Mouse (Mus musculus) heart, postnatal 36 days (tissue): ENCODE measurements around the gene Rtbdn. TPM values are rescaled to one million over a fixed set of nuclear protein-coding genes. Genes with fewer than 3 reads are reported as not detected.

Experiments
- DNase-seq, 2 experiments: peaks; one replicate each; pipeline ENCODE4 v3.0.0; 2021 to 2022
- intact Hi-C: fragments of 180-260 bp; cut with DNase I; formaldehyde crosslinking; loops from one replicate; pipeline ENCODE4 v1.15.1; 2025
- microRNA-seq, 2 experiments: library from miRNA; unstranded; fragments of <30 nt; microRNA quantifications; one replicate each; pipeline ENCODE4 v1.2.0; 2021; ENCODE audit warnings: borderline number of aligned reads in 2 of 2
- total RNA-seq, 2 experiments: library from RNA; stranded (reverse); gene quantifications; 2 replicates each; pipeline ENCODE4 v1.2.3; 2021

Rtbdn gene
- total RNA-seq, 2 experiments from 2014 or later, result not detected

GRCm38 (mm10) chr8:84994375-84994774 lies 47.6 kb downstream of the Rtbdn start:
- intact Hi-C loops, result no loop called here
- DNase-seq, result no peak

- intact Hi-C loops, result loop anchor here (1.0 to 5.0 kb wide), 2 partner anchors 38 to 66 kb away; no protein-coding TSS in a partner anchor
- DNase-seq, result no peak
These were observed 48.9 kb downstream of the Rtbdn start for GRCm38 (mm10) chr8:84995680-84996079.

- intact Hi-C loops, result loop anchor here (5.0 kb wide), 1 partner anchor 40 kb away; no protein-coding TSS in a partner anchor
- DNase-seq, result no peak
These were observed 50.2 kb downstream of the Rtbdn start for GRCm38 (mm10) chr8:84996978-84997377.

- intact Hi-C loops, result loop anchor here (5.0 kb wide), 1 partner anchor 40 kb away; no protein-coding TSS in a partner anchor
- DNase-seq, result peak; percentile 89 to 95
These were observed 51.0 kb downstream of the Rtbdn start for GRCm38 (mm10) chr8:84997649-84998295.

Small RNAs within 50 kb of the gene (microRNA-seq; reads per million reads assigned to microRNA genes)
- 0 reads per million in 2 experiments for gene Gm24197

Other genes starting within 250 kb of the Rtbdn start
- gene Lyl1, start 245.5 kb upstream of the Rtbdn start, total RNA-seq, result 1 to 10 TPM; 5.4 to 5.7 TPM
- gene G430095P16Rik, start 224.0 kb upstream of the Rtbdn start, total RNA-seq, result under 1 TPM in 1 of 2 experiments, not detected in 1; 0.44 TPM
- 100 to 1,000 TPM; 279 to 296 TPM for gene Nfix, start 146.6 kb upstream of the Rtbdn start, total RNA-seq
- 1 to 10 TPM; 9.3 to 9.9 TPM for gene Dand5, start 124.2 kb upstream of the Rtbdn start, total RNA-seq
- gene Gadd45gip1, start 115.5 kb upstream of the Rtbdn start, total RNA-seq, result 10 to 100 TPM; 28.5 to 29.5 TPM
- 10 to 100 TPM; 84.0 to 87.4 TPM for gene Rad23a, start 106.3 kb upstream of the Rtbdn start, total RNA-seq
- gene Calr, start 100.1 kb upstream of the Rtbdn start, total RNA-seq, result 100 to 1,000 TPM; 337 to 380 TPM
- 10 to 100 TPM; 23.1 TPM for gene Farsa, start 90.0 kb upstream of the Rtbdn start, total RNA-seq
- 1 to 10 TPM; 3.8 to 4.1 TPM for gene Syce2, start 74.9 kb upstream of the Rtbdn start, total RNA-seq
- gene Gcdh, start 53.1 kb upstream of the Rtbdn start, total RNA-seq, result 10 to 100 TPM; 71.3 to 77.2 TPM
- gene Klf1, start 45.1 kb upstream of the Rtbdn start, total RNA-seq, result not detected
- gene Dnase2a, start 38.4 kb upstream of the Rtbdn start, total RNA-seq, result 10 to 100 TPM in 1 of 2 experiments, 1 to 10 TPM in 1; 7.3 to 11.7 TPM
- under 1 TPM; 0.11 to 0.14 TPM for gene Mast1, start 9.6 kb upstream of the Rtbdn start, total RNA-seq
- 1 to 10 TPM in 1 of 2 experiments, not detected in 1; 1.0 TPM for gene Gm49661, start 22.4 kb downstream of the Rtbdn start, total RNA-seq
- gene Prdx2, start 22.6 kb downstream of the Rtbdn start, total RNA-seq, result 100 to 1,000 TPM; 633 to 676 TPM
- gene Rnaseh2a, start 22.8 kb downstream of the Rtbdn start, total RNA-seq, result 10 to 100 TPM; 48.6 to 56.7 TPM
- gene Junb, start 31.7 kb downstream of the Rtbdn start, total RNA-seq, result 10 to 100 TPM; 14.9 to 26.9 TPM
- 1 to 10 TPM; 2.7 to 2.9 TPM for gene Hook2, start 43.6 kb downstream of the Rtbdn start, total RNA-seq
- gene Best2, start 67.5 kb downstream of the Rtbdn start, total RNA-seq, result not detected
- 10 to 100 TPM; 66.2 to 69.8 TPM for gene Asna1, start 78.3 kb downstream of the Rtbdn start, total RNA-seq
- 10 to 100 TPM; 80.7 to 84.2 TPM for gene Trir, start 79.8 kb downstream of the Rtbdn start, total RNA-seq
- 10 to 100 TPM; 28.1 to 35.1 TPM for gene Tnpo2, start 89.9 kb downstream of the Rtbdn start, total RNA-seq
- 1 to 10 TPM; 3.4 to 4.3 TPM for gene Fbxw9, start 113.1 kb downstream of the Rtbdn start, total RNA-seq
- not detected for gene Gm5741, start 121.0 kb downstream of the Rtbdn start, total RNA-seq
- gene Dhps, start 124.8 kb downstream of the Rtbdn start, total RNA-seq, result 10 to 100 TPM; 27.0 to 27.4 TPM
- 10 to 100 TPM; 37.4 to 42.2 TPM for gene Wdr83os, start 133.7 kb downstream of the Rtbdn start, total RNA-seq
- 10 to 100 TPM; 33.3 to 34.2 TPM for gene Wdr83, start 134.3 kb downstream of the Rtbdn start, total RNA-seq
- gene Man2b1, start 136.3 kb downstream of the Rtbdn start, total RNA-seq, result 10 to 100 TPM; 31.0 to 31.3 TPM
- gene Zfp791, start 176.1 kb downstream of the Rtbdn start, total RNA-seq, result 1 to 10 TPM; 2.0 to 2.4 TPM
- not detected for gene Cks1brt, start 204.9 kb downstream of the Rtbdn start, total RNA-seq